Mouse (Mus musculus): ENCODE measurements around the gene Pax6. TPM values are rescaled to one million over a fixed set of nuclear protein-coding genes. Genes with fewer than 3 reads are reported as not detected.

Gene Pax6
- total and polyA plus RNA-seq, 3 experiments, result 37.9 to 117 (median 71.0) TPM

- no peak for ATAC-seq (ENCODE audit: extremely low read depth, insufficient number of reproducible peaks, low FRiP score, poor library complexity, severe bottlenecking)
- no peak overlapping the region for H3K4me3 ChIP-seq (ENCODE audit: low read depth, low read length)
These were observed 20.0 kb downstream of the Pax6 start for GRCm38 (mm10) chr2:105688436-105689303.

DNA sequence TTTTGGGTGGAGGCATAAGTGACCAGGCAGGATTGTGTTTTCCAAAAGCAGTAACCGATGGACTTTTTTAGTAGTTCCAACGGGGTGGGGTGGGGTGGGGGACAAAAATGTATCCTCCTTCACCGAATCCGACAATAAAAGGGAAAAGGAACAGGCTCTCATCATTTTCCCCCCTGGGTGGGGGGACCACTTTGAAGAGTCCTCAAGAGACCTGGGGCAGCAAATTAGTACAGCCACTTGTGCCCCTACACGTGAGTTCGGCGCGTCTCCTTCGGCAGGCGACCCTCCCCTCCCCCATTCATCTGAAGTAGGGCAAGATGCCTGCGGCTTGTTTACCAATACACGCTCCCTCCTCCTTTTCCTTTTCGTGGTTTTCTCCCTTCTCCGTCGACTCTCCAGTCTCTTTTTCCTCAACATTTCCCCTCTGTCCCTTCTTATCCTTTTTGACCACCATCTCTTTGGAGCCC is 20.6 kb downstream of the Pax6 start:
- DNase-seq (ENCODE audit: low spot score), result no peak
- H3K36me3 ChIP-seq (replicated peaks), result peaks cover 91% of the 10 kb centered on the region
- ATAC-seq (ENCODE audit: extremely low read depth, insufficient number of reproducible peaks, low FRiP score, poor library complexity, severe bottlenecking), result no peak
- no peak overlapping the region for H3K4me3 ChIP-seq (ENCODE audit: low read depth, low read length)
- no peaks in the 10 kb centered on the region for H3K9me3 ChIP-seq (replicated peaks)
- peaks cover 31% of the 10 kb centered on the region for H3K4me1 ChIP-seq (ENCODE audit: insufficient read depth, low read depth, low read length)
- no peaks in the 10 kb centered on the region for H3K27me3 ChIP-seq (ENCODE audit: insufficient read depth, low read length)
- no peak for TF ChIP-seq POLR2AphosphoS5 (IDR thresholded peaks at IDR 0.05; ENCODE audit: insufficient replicate concordance, low read depth, low read length)
- no peak for TF ChIP-seq GATA1 (IDR thresholded peaks at IDR 0.05; ENCODE audit: borderline replicate concordance, low read length)
- no peak for TF ChIP-seq GATA2 (IDR thresholded peaks at IDR 0.05; ENCODE audit: borderline replicate concordance, low read depth, low read length)
- TF ChIP-seq TAL1 (conservative IDR thresholded peaks at IDR 0.05; ENCODE audit: low read depth, low read length), result no peak
- TF ChIP-seq CTCF (IDR thresholded peaks at IDR 0.05; ENCODE audit: low read depth, low read length), result no peak

More at GRCm38 (mm10) chr2:105688436-105689303, 20.0 kb downstream of the Pax6 start:
- Histone ChIP-seq H3K4me1 (ENCODE audit: insufficient read depth, low read depth, low read length) (peaks cover 35% of the 10 kb centered on the region), H3K27me3 (ENCODE audit: insufficient read depth, low read length) (no peaks in the 10 kb centered on the region), H3K36me3 (replicated peaks) (peaks cover 92% of the 10 kb centered on the region), H3K9me3 (replicated peaks) (no peaks in the 10 kb centered on the region)
- TF ChIP-seq POLR2AphosphoS5 (IDR thresholded peaks at IDR 0.05; ENCODE audit: insufficient replicate concordance, low read depth, low read length), result no peak
- no peak for TF ChIP-seq GATA1 (IDR thresholded peaks at IDR 0.05; ENCODE audit: borderline replicate concordance, low read length)
- TF ChIP-seq TAL1 (conservative IDR thresholded peaks at IDR 0.05; ENCODE audit: low read depth, low read length), result no peak
- no peak for TF ChIP-seq GATA2 (IDR thresholded peaks at IDR 0.05; ENCODE audit: borderline replicate concordance, low read depth, low read length)
- TF ChIP-seq CTCF (IDR thresholded peaks at IDR 0.05; ENCODE audit: low read depth, low read length), result no peak
- DNase-seq (ENCODE audit: low spot score), result no peak

DNA sequence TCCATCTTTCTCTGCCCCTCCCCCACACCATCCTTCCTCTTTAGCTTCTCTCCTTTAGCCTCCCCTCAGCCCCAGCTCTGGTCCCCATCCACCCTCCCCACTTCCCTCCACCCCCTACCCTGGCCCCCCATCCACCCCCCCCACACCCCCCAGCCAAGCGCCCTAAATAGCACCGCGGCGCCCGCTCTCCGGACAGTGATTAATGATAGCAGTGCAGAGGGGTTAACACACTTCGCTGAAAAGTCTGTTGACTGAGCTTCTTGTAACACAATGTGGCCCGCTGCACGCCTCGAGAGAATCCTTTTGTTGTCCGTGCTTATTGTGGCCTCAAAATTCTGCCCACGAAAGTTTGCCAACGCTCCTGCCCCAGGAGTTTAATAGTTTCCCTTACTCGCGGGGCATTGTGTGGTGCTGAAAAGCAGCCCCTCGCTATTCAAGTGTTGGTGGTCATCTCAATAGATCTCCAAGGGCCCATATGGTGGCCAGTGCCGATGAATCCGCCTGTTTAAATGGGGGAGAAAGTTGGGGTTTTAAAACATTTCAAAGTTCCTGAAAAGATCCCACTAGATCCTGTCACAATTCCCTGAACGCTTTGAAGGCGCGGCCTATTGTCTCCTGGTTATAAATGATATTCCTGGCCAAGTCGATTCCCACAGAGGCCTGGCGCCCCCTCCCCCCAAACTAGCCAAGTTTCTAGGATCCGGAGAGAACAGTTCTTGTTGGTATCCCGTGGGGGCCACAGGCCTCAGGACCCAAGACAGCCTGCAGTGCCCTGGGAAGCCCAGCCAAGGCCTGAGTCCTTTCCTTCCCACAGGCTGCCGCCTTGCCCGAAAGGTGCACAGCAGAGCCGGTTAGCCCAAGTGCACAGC is 21.3 kb downstream of the Pax6 start:
- Histone ChIP-seq H3K9me3 (replicated peaks) (no peaks in the 10 kb centered on the region), H3K4me1 (ENCODE audit: insufficient read depth, low read depth, low read length) (peaks cover 28% of the 10 kb centered on the region), H3K4me3 (ENCODE audit: low read depth, low read length) (no peak overlapping the region), H3K27me3 (ENCODE audit: insufficient read depth, low read length) (no peaks in the 10 kb centered on the region), H3K36me3 (replicated peaks) (peaks cover 92% of the 10 kb centered on the region)
- ATAC-seq (ENCODE audit: extremely low read depth, insufficient number of reproducible peaks, low FRiP score, poor library complexity, severe bottlenecking), result no peak
- no peak for TF ChIP-seq POLR2AphosphoS5 (IDR thresholded peaks at IDR 0.05; ENCODE audit: insufficient replicate concordance, low read depth, low read length)
- no peak for TF ChIP-seq GATA2 (IDR thresholded peaks at IDR 0.05; ENCODE audit: borderline replicate concordance, low read depth, low read length)
- TF ChIP-seq CTCF (IDR thresholded peaks at IDR 0.05; ENCODE audit: low read depth, low read length), result no peak
- no peak for TF ChIP-seq GATA1 (IDR thresholded peaks at IDR 0.05; ENCODE audit: borderline replicate concordance, low read length)
- DNase-seq (ENCODE audit: low spot score), result no peak

- Histone ChIP-seq H3K9me3 (replicated peaks) (no peaks in the 10 kb centered on the region), H3K27me3 (ENCODE audit: insufficient read depth, low read length) (no peaks in the 10 kb centered on the region), H3K36me3 (replicated peaks) (peaks cover 91% of the 10 kb centered on the region), H3K4me3 (ENCODE audit: low read depth, low read length) (no peak overlapping the region), H3K4me1 (ENCODE audit: insufficient read depth, low read depth, low read length) (peaks cover 27% of the 10 kb centered on the region)
- TF ChIP-seq TAL1 (conservative IDR thresholded peaks at IDR 0.05; ENCODE audit: low read depth, low read length) (no peak), POLR2AphosphoS5 (IDR thresholded peaks at IDR 0.05; ENCODE audit: insufficient replicate concordance, low read depth, low read length) (no peak), GATA1 (IDR thresholded peaks at IDR 0.05; ENCODE audit: borderline replicate concordance, low read length) (no peak), CTCF (IDR thresholded peaks at IDR 0.05; ENCODE audit: low read depth, low read length) (no peak), GATA2 (IDR thresholded peaks at IDR 0.05; ENCODE audit: borderline replicate concordance, low read depth, low read length) (no peak)
- DNase-seq (ENCODE audit: low spot score) (no peak), ATAC-seq (ENCODE audit: extremely low read depth, insufficient number of reproducible peaks, low FRiP score, poor library complexity, severe bottlenecking) (no peak)
These were observed 22.6 kb downstream of the Pax6 start for GRCm38 (mm10) chr2:105691296-105691695.

GRCm38 (mm10) chr2:105697741-105698140 is 29.0 kb downstream of the Pax6 start:
- no peaks in the 10 kb centered on the region for H3K4me1 ChIP-seq (ENCODE audit: insufficient read depth, low read depth, low read length)
- TF ChIP-seq POLR2AphosphoS5 (IDR thresholded peaks at IDR 0.05; ENCODE audit: insufficient replicate concordance, low read depth, low read length), result no peak
- no peak for TF ChIP-seq GATA1 (IDR thresholded peaks at IDR 0.05; ENCODE audit: borderline replicate concordance, low read length)
- no peak for TF ChIP-seq TAL1 (conservative IDR thresholded peaks at IDR 0.05; ENCODE audit: low read depth, low read length)
- no peak for TF ChIP-seq CTCF (IDR thresholded peaks at IDR 0.05; ENCODE audit: low read depth, low read length)
- no peak for TF ChIP-seq GATA2 (IDR thresholded peaks at IDR 0.05; ENCODE audit: borderline replicate concordance, low read depth, low read length)
- peaks cover 73% of the 10 kb centered on the region for H3K36me3 ChIP-seq (replicated peaks)
- ATAC-seq (ENCODE audit: extremely low read depth, insufficient number of reproducible peaks, low FRiP score, poor library complexity, severe bottlenecking), result no peak
- no peaks in the 10 kb centered on the region for H3K9me3 ChIP-seq (replicated peaks)
- no peaks in the 10 kb centered on the region for H3K27me3 ChIP-seq (ENCODE audit: insufficient read depth, low read length)
- no peak overlapping the region for H3K4me3 ChIP-seq (ENCODE audit: low read depth, low read length)
- DNase-seq (ENCODE audit: low spot score), result no peak

GRCm38 (mm10) chr2:105698631-105699030 is 29.9 kb downstream of the Pax6 start:
- no peaks in the 10 kb centered on the region for H3K27me3 ChIP-seq (ENCODE audit: insufficient read depth, low read length)
- no peak overlapping the region for H3K4me3 ChIP-seq (ENCODE audit: low read depth, low read length)
- peaks cover 68% of the 10 kb centered on the region for H3K36me3 ChIP-seq (replicated peaks)
- DNase-seq (ENCODE audit: low spot score) (no peak), ATAC-seq (ENCODE audit: extremely low read depth, insufficient number of reproducible peaks, low FRiP score, poor library complexity, severe bottlenecking) (no peak)
- H3K9me3 ChIP-seq (replicated peaks), result no peaks in the 10 kb centered on the region
- TF ChIP-seq GATA1 (IDR thresholded peaks at IDR 0.05; ENCODE audit: borderline replicate concordance, low read length), result no peak
- H3K4me1 ChIP-seq (ENCODE audit: insufficient read depth, low read depth, low read length), result no peaks in the 10 kb centered on the region

Measured in G1E (cell line).